Mouse (Mus musculus): Measurements from ENCODE around the gene Btbd17.

The Btbd17 gene

GRCm38 (mm10) chr11:114803990-114804389 lies 8.2 kb upstream of the Btbd17 start:
- DNase-seq (ENCODE audit: low read depth in 2 of 2, low spot score in 2 of 2) = no peak

GRCm38 (mm10) chr11:114802540-114803267 lies 7.0 kb upstream of the Btbd17 start:
- no peak for DNase-seq (ENCODE audit: low read depth in 2 of 2, low spot score in 2 of 2)

GRCm38 (mm10) chr11:114801906-114802305 lies 6.2 kb upstream of the Btbd17 start:
- DNase-seq (ENCODE audit: low read depth in 2 of 2, low spot score in 2 of 2) = no peak

GRCm38 (mm10) chr11:114798624-114799023 lies 2.9 kb upstream of the Btbd17 start, which contains the start of gene Gpr142:
Gpr142 (plus strand) TSS chr11:114798924.
- DNase-seq (ENCODE audit: low read depth in 2 of 2, low spot score in 2 of 2) = no peak

- DNase-seq (ENCODE audit: low read depth in 2 of 2, low spot score in 2 of 2) = no peak
Observed at GRCm38 (mm10) chr11:114797981-114798380, 2.2 kb upstream of the Btbd17 start.

GRCm38 (mm10) chr11:114797176-114797575 lies 1.4 kb upstream of the Btbd17 start:
- DNase-seq (ENCODE audit: low read depth in 2 of 2, low spot score in 2 of 2) = no peak

- no peak for DNase-seq (ENCODE audit: low read depth in 2 of 2, low spot score in 2 of 2)
Observed at GRCm38 (mm10) chr11:114795231-114795746, 456 bp downstream of the Btbd17 start.

- DNase-seq (ENCODE audit: low read depth in 2 of 2, low spot score in 2 of 2) = no peak
Observed at GRCm38 (mm10) chr11:114794691-114795090, 1.1 kb downstream of the Btbd17 start.

- DNase-seq (ENCODE audit: low read depth in 2 of 2, low spot score in 2 of 2) = no peak
Observed at GRCm38 (mm10) chr11:114793868-114794545, 1.7 kb downstream of the Btbd17 start.

- DNase-seq (ENCODE audit: low read depth in 2 of 2, low spot score in 2 of 2) = no peak
Observed at GRCm38 (mm10) chr11:114792931-114793494, 2.7 kb downstream of the Btbd17 start.

- DNase-seq (ENCODE audit: low read depth in 2 of 2, low spot score in 2 of 2) = no peak
Observed at GRCm38 (mm10) chr11:114791891-114792411, 3.8 kb downstream of the Btbd17 start.

GRCm38 (mm10) chr11:114791351-114791889 lies 4.3 kb downstream of the Btbd17 start:
- no peak for DNase-seq (ENCODE audit: low read depth in 2 of 2, low spot score in 2 of 2)

- no peak for DNase-seq (ENCODE audit: low read depth in 2 of 2, low spot score in 2 of 2)
Observed at GRCm38 (mm10) chr11:114790841-114791240, 4.9 kb downstream of the Btbd17 start.

GRCm38 (mm10) chr11:114790171-114790570 lies 5.6 kb downstream of the Btbd17 start:
- no peak for DNase-seq (ENCODE audit: low read depth in 2 of 2, low spot score in 2 of 2)

GRCm38 (mm10) chr11:114789716-114790115 lies 6.0 kb downstream of the Btbd17 start:
- no peak for DNase-seq (ENCODE audit: low read depth in 2 of 2, low spot score in 2 of 2)

GRCm38 (mm10) chr11:114789061-114789714 lies 6.6 kb downstream of the Btbd17 start:
- DNase-seq (ENCODE audit: low read depth in 2 of 2, low spot score in 2 of 2) = peak; percentile 59 to 66

- no peak for DNase-seq (ENCODE audit: low read depth in 2 of 2, low spot score in 2 of 2)
Observed at GRCm38 (mm10) chr11:114787611-114788010, 8.1 kb downstream of the Btbd17 start.

- no peak for DNase-seq (ENCODE audit: low read depth in 2 of 2, low spot score in 2 of 2)
Observed at GRCm38 (mm10) chr11:114786326-114786725, 9.4 kb downstream of the Btbd17 start.

- no peak for DNase-seq (ENCODE audit: low read depth in 2 of 2, low spot score in 2 of 2)
Observed at GRCm38 (mm10) chr11:114785892-114786291, 9.9 kb downstream of the Btbd17 start.

GRCm38 (mm10) chr11:114780076-114780475 lies 15.7 kb downstream of the Btbd17 start:
- no peak for DNase-seq (ENCODE audit: low read depth in 2 of 2, low spot score in 2 of 2)

GRCm38 (mm10) chr11:114771896-114772295 lies 23.8 kb downstream of the Btbd17 start:
- no peak for DNase-seq (ENCODE audit: low read depth in 2 of 2, low spot score in 2 of 2)

Measured in CD8-positive naive resting alpha-beta T cell, adult 2 months (primary cell).